10 mouse cellular contexts compared by ENCODE assay signal in the genomic region with DNA sequence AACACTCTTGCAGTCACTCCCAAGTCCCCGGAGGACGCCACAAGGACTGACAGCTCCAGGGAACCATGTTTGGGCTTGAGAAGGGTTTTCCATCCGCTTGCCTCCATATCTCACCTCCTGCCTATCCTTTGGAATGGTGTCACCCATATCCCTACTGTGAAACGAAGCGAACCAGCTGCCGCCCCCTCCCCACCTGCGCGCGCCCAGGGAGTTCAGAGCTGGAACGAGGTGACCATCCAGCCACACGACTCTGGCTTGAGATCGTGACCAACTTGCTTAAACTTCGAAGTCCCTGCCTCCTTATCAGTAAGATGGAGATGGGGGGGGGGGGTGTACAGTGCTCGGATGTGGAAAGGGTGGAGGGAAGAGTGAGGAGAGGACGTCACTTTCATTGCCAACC. TPM values are rescaled to one million over a fixed set of nuclear protein-coding genes. Genes with fewer than 3 reads are reported as not detected.
DNase-seq lines count a peak whose midpoint lies in the region; ATAC-seq and TF ChIP-seq lines count a peak whose summit lies in the region.
"Had no signal": no experiment of that assay in that cellular context is flagged by ENCODE, and none has a peak within 500 bp of the region (broad histone marks: within the 10 kb centered on the region; RNA-seq: fewer than 3 reads in every experiment).

No protein-coding gene starts in this region.

- peak overlapping the region; percentile 60 for H3K4me2 ChIP-seq in liver, embryonic 11.5 days
- H3K4me2 ChIP-seq in stomach, embryonic 16.5 days (ENCODE audit: low read depth, low read length) = peak overlapping the region; percentile 76

- H3K4me3 ChIP-seq in heart, adult 2 months = peak overlapping the region; percentile 33; the same call in 1 of the 2 replicates
- H3K4me3 ChIP-seq in spleen, adult 2 months (ENCODE audit: extremely low read depth, insufficient read depth, insufficient read length) = peak overlapping the region; percentile 7
- peak overlapping the region; percentile 44 for H3K4me3 ChIP-seq in liver, embryonic 11.5 days (ENCODE audit: low read depth, low read length)
- peak overlapping the region; percentile 48 for H3K4me3 ChIP-seq in stomach, embryonic 16.5 days (replicated peaks; ENCODE audit: low read length)
- H3K4me3 ChIP-seq in left cerebral cortex, adult 2 months = no peak overlapping the region

- H3K36me3 ChIP-seq in heart, adult 2 months (ENCODE audit: control insufficient read depth, insufficient read depth, low read length) = no peaks in the 10 kb centered on the region
- H3K36me3 ChIP-seq in spleen, adult 2 months (ENCODE audit: control insufficient read depth, insufficient read depth, low read length) = no peaks in the 10 kb centered on the region
- no peaks in the 10 kb centered on the region for H3K36me3 ChIP-seq in liver, embryonic 11.5 days (ENCODE audit: control insufficient read depth, insufficient read depth, low read length)
- no peaks in the 10 kb centered on the region for H3K36me3 ChIP-seq in stomach, embryonic 16.5 days (ENCODE audit: control insufficient read depth, insufficient read depth, low read length)

- H3K79me2 ChIP-seq in heart, adult 2 months (replicated peaks; ENCODE audit: control insufficient read depth, insufficient read depth, low read length) = no peaks in the 10 kb centered on the region

- no peak for TF ChIP-seq POLR2A in heart, adult 2 months (IDR thresholded peaks at IDR 0.05; ENCODE audit: insufficient read depth, low read depth, low read length)
- no peak for TF ChIP-seq POLR2A in spleen, adult 2 months (IDR thresholded peaks at IDR 0.05; ENCODE audit: low read depth, low read length)

- peaks cover 7% of the 10 kb centered on the region for H3K27me3 ChIP-seq in heart, adult 2 months (ENCODE audit: control insufficient read depth, insufficient read depth, low read length)
- H3K27me3 ChIP-seq in spleen, adult 2 months (ENCODE audit: control insufficient read depth, insufficient read depth, low read length) = 0 out of 2 replicates have a peak, but pooled peaks cover 10% of the 10 kb centered on the region
- peaks cover 96% of the 10 kb centered on the region for H3K27me3 ChIP-seq in liver, embryonic 11.5 days (replicated peaks; ENCODE audit: control insufficient read depth, insufficient read depth, low read length)
- peaks cover 64% of the 10 kb centered on the region for H3K27me3 ChIP-seq in stomach, embryonic 16.5 days (ENCODE audit: control insufficient read depth, insufficient read depth, low read length)

- no peaks in the 10 kb centered on the region for H3K9me3 ChIP-seq in liver, embryonic 11.5 days (ENCODE audit: control insufficient read depth, low read length)
- H3K9me3 ChIP-seq in stomach, embryonic 16.5 days (replicated peaks; ENCODE audit: control insufficient read depth, low read length) = no peaks in the 10 kb centered on the region

- no peak overlapping the region for H3K9ac ChIP-seq in heart, adult 2 months (ENCODE audit: low read depth, low read length)
- no peak overlapping the region for H3K9ac ChIP-seq in liver, embryonic 11.5 days (ENCODE audit: low read depth, low read length)
- H3K9ac ChIP-seq in stomach, embryonic 16.5 days (ENCODE audit: low read length) = peak overlapping the region; percentile 55

- DNase-seq in heart, adult 2 months = peak in 1 of 2 experiments; percentile 18
- DNase-seq in heart, postnatal 14 days = no peak
- no peak for DNase-seq in spleen, adult 2 months (ENCODE audit: low read depth in 1 of 2, low spot score in 2 of 2)
- no peak for DNase-seq in spleen, adult 12 weeks (ENCODE audit: low spot score)
- no peak for DNase-seq in liver, embryonic 11.5 days (ENCODE audit: low spot score)
- no peak for DNase-seq in layer of hippocampus, adult 9-11 months
- DNase-seq in left cerebral cortex, adult 2 months (ENCODE audit: extremely low spot score in 1 of 2, low spot score in 2 of 2) = no peak

- no peak for TF ChIP-seq EP300 in heart, adult 2 months (IDR thresholded peaks at IDR 0.05; ENCODE audit: insufficient read depth, low read depth, low read length)

- no peak overlapping the region for H3K27ac ChIP-seq in heart, adult 2 months
- H3K27ac ChIP-seq in spleen, adult 2 months (ENCODE audit: insufficient read depth, low read length) = no peak overlapping the region
- H3K27ac ChIP-seq in liver, embryonic 11.5 days (ENCODE audit: low read depth, low read length) = no peak overlapping the region
- no peak overlapping the region for H3K27ac ChIP-seq in stomach, embryonic 16.5 days (ENCODE audit: low read length)
- no peak overlapping the region for H3K27ac ChIP-seq in left cerebral cortex, adult 2 months
- H3K27ac ChIP-seq: macrophage had no signal

- TF ChIP-seq CTCF in heart, adult 2 months (IDR thresholded peaks at IDR 0.05) = no peak
- TF ChIP-seq CTCF in spleen, adult 2 months (IDR thresholded peaks at IDR 0.05; ENCODE audit: extremely low read depth, insufficient read depth, insufficient read length, insufficient replicate concordance) = no peak
- no peak for TF ChIP-seq CTCF in left cerebral cortex, adult 2 months (IDR thresholded peaks at IDR 0.05)

- intact Hi-C loops in heart, adult 2 months (cut with DNase I) = loop anchor here (1.0 to 2.0 kb wide), 2 partner anchors 52 to 63 kb away; no protein-coding TSS in a partner anchor
- intact Hi-C loops in heart, postnatal 14 days (cut with DNase I) = loop anchor here (1.0 to 2.0 kb wide), 2 partner anchors 52 to 63 kb away; no protein-coding TSS in a partner anchor
- intact Hi-C loops in left cerebral cortex, adult 2 months (cut with DNase I) = loop anchor here (1.0 to 5.0 kb wide), 2 partner anchors 52 to 62 kb away; no protein-coding TSS in a partner anchor

- 4% methylated on average over 15 of the region's 15 CpGs for WGBS in heart, adult 2 months
- WGBS in spleen, adult 2 months = 8% methylated on average over 15 of the region's 15 CpGs
- 3% methylated on average over 15 of the region's 15 CpGs for WGBS in liver, embryonic 11.5 days
- WGBS in stomach, embryonic 16.5 days = 3% methylated on average over 15 of the region's 15 CpGs

- H3K4me1 ChIP-seq in heart, adult 2 months (ENCODE audit: control insufficient read depth, insufficient read depth, low read length) = no peaks in the 10 kb centered on the region; the same call in 1 of the 2 replicates
- peaks cover 13% of the 10 kb centered on the region for H3K4me1 ChIP-seq in spleen, adult 2 months (ENCODE audit: control insufficient read depth, insufficient read depth, insufficient read length)
- H3K4me1 ChIP-seq in liver, embryonic 11.5 days (replicated peaks; ENCODE audit: control insufficient read depth, insufficient read depth, low read length) = peaks cover 13% of the 10 kb centered on the region
- peaks cover 26% of the 10 kb centered on the region for H3K4me1 ChIP-seq in stomach, embryonic 16.5 days (ENCODE audit: control insufficient read depth, insufficient read depth, low read length)

- no peak for ATAC-seq in liver, embryonic 11.5 days (replicated peaks; ENCODE audit: low FRiP score)
- no peak for ATAC-seq in stomach, embryonic 16.5 days (ENCODE audit: insufficient read depth, low FRiP score)

RNA-seq across cellular contexts. Expression of gene Ngfr, which starts 1.9 kb away (rescaled TPM):
- 1 to 10 TPM in 1 of 2 experiments, under 1 TPM in 1; 0.26 to 1.0 TPM for total RNA-seq in heart, adult 2 months (2021)
- 2.2 and 2.7 TPM in 2 replicates for polyA plus RNA-seq in heart, adult 2 months (2012; rRNA removed)
- total RNA-seq in heart, postnatal 14 days (2021) = 1 to 10 TPM; 1.1 to 2.0 TPM
- polyA plus RNA-seq in spleen, adult 2 months (2012; rRNA removed) = 7.3 and 12.0 TPM in 2 replicates
- 11.1 and 11.4 TPM in 2 replicates for polyA plus RNA-seq in liver, embryonic 11.5 days (2014; fragmentation: Nextera tagmentation; extraction: Ambion mirVana)
- 13.2 and 15.0 TPM in 2 replicates for polyA plus RNA-seq in stomach, embryonic 16.5 days (2015; fragmentation: Nextera tagmentation; extraction: Ambion mirVana)
- 1 to 10 TPM in 1 of 2 experiments, under 1 TPM in 1; 0.93 to 1.3 TPM for total RNA-seq in left cerebral cortex, adult 2 months (2021)
- total RNA-seq: granulocyte monocyte progenitor cell, adult 5-6 weeks had no signal
